Mouse (Mus musculus) c-Kit-negative CD71-positive TER-119-positive erythroid progenitor cells, embryonic 14.5 days (primary cell): ENCODE measurements around the gene Ncbp2.

Experiments used
- DNase-seq: peaks from one replicate; pipeline ENCODE4 v3.0.0-alpha.2; 2013; ENCODE audit warnings: low read depth, low spot score

Ncbp2 gene

GRCm38 (mm10) chr16:32010330-32010729 is 62.0 kb downstream of the Ncbp2 start:
- DNase-seq: no peak
